Mouse (Mus musculus) embryonic facial prominence, embryonic 14.5 days (tissue): Measurements from ENCODE around the gene Hmx1. TPM values are rescaled to one million over a fixed set of nuclear protein-coding genes. Genes with fewer than 3 reads are reported as not detected.

ENCODE experiments used
- ATAC-seq: fragments of 200-750 bp; cut with Nextera tagmentation; 2 replicates; pipeline ENCODE4 v1.8.0; 2017; ENCODE audit warnings: low read depth, moderate number of reproducible peaks, moderate TSS enrichment
- DNase-seq: peaks from one replicate; pipeline ENCODE4 v3.0.0-alpha.2; 2015; ENCODE audit warnings: low spot score
- H3K27ac ChIP-seq: fragments of 300-500 bp; sonication (generic); replicated peaks from 2 replicates; pipeline ENCODE4 v1.5.1; 2014; ENCODE audit warnings: low read depth, mild to moderate bottlenecking, low read length, moderate library complexity
- H3K27me3 ChIP-seq: fragments of 300-500 bp; sonication (generic); replicated peaks from 2 replicates; pipeline ENCODE4 v1.6.1; 2014; ENCODE audit warnings: low read length; ENCODE audit not compliant: control insufficient read depth, insufficient read depth
- H3K36me3 ChIP-seq: fragments of 300-500 bp; sonication (generic); 2 replicates; pipeline ENCODE4 v1.6.1; 2014; ENCODE audit warnings: low read length, mixed read lengths; ENCODE audit not compliant: control insufficient read depth, insufficient read depth
- H3K4me1 ChIP-seq: fragments of 300-500 bp; sonication (generic); 2 replicates; pipeline ENCODE4 v1.6.1; 2014; ENCODE audit warnings: antibody characterized with exemption, low read length; ENCODE audit not compliant: control insufficient read depth, insufficient read depth
- H3K4me2 ChIP-seq: fragments of 300-500 bp; sonication (generic); 2 replicates; pipeline ENCODE4 v1.6.1; 2014; ENCODE audit warnings: low read depth, mild to moderate bottlenecking, low read length, moderate library complexity, mixed read lengths
- H3K4me3 ChIP-seq: fragments of 300-500 bp; sonication (generic); 2 replicates; pipeline ENCODE4 v1.5.1; 2014; ENCODE audit warnings: low read depth, mild to moderate bottlenecking, low read length
- H3K9ac ChIP-seq: fragments of 300-500 bp; sonication (generic); 2 replicates; pipeline ENCODE4 v1.6.1; 2014; ENCODE audit warnings: low read depth, mild to moderate bottlenecking, low read length, moderate library complexity, mixed read lengths
- H3K9me3 ChIP-seq: fragments of 300-500 bp; sonication (generic); 2 replicates; pipeline ENCODE4 v1.6.1; 2016; ENCODE audit warnings: low read length; ENCODE audit not compliant: control insufficient read depth
- WGBS: fragments of 180-500 bp; shearing (Covaris S2); extraction: QIAGEN DNeasy Blood & Tissue Kit; methylation state at CpG from one replicate; pipeline ENCODE4 v1.1.7; 2014; 5-methylcytosine and 5-hydroxymethylcytosine counted together
- polyA plus RNA-seq: library from polyadenylated mRNA; unstranded; fragments of >200 nt; fragmentation: Nextera tagmentation; extraction: Ambion mirVana; gene quantifications from 2 replicates; pipeline ENCODE4 v1.2.1, GENCODE M21; 2014

Gene Hmx1
- polyA plus RNA-seq: 3.4 and 3.6 TPM in 2 replicates

- H3K4me2 ChIP-seq: peak within 1 kb of the TSS; percentile 74
- WGBS: 0% methylated on average over 26 of the region's 71 CpGs
- peak within 1 kb of the TSS; percentile 56 for H3K4me3 ChIP-seq
- DNase-seq (peak; percentile 87), ATAC-seq (peak; percentile 95)
- H3K9ac ChIP-seq: peak within 1 kb of the TSS; percentile 52
- H3K4me1 ChIP-seq: peaks cover 6% of the 10 kb centered on the region; the same call in 1 of the 2 replicates
- H3K27ac ChIP-seq: no peak within 1 kb of the TSS; the same call in 1 of the 2 replicates
- H3K36me3 ChIP-seq: no peaks in the 10 kb centered on the region
- H3K9me3 ChIP-seq: 0 out of 2 replicates have a peak, but pooled peaks cover 4% of the 10 kb centered on the region
- H3K27me3 ChIP-seq: peaks cover 100% of the 10 kb centered on the region
Observed at GRCm38 (mm10) chr5:35388491-35389111, at the start of gene Hmx1. Hmx1 (plus strand) TSS chr5:35389108.

- no peaks in the 10 kb centered on the region for H3K4me1 ChIP-seq
- ATAC-seq (no peak), DNase-seq (no peak)
- H3K4me3 ChIP-seq: no peak overlapping the region
- no peak overlapping the region for H3K9ac ChIP-seq
- no peak overlapping the region for H3K4me2 ChIP-seq
- no peaks in the 10 kb centered on the region for H3K9me3 ChIP-seq
- H3K27ac ChIP-seq: no peak overlapping the region
- no peaks in the 10 kb centered on the region for H3K36me3 ChIP-seq
- 85% methylated on average over 3 of the region's 3 CpGs for WGBS
- H3K27me3 ChIP-seq: no peaks in the 10 kb centered on the region
Observed at GRCm38 (mm10) chr5:35345084-35345483, 43.8 kb upstream of the Hmx1 start.

- DNase-seq (peak; percentile 88), ATAC-seq (peak; percentile 62; the same call in 1 of the 2 replicates)
- Histone ChIP-seq H3K36me3 (no peaks in the 10 kb centered on the region), H3K4me3 (no peak overlapping the region), H3K9me3 (no peaks in the 10 kb centered on the region), H3K4me2 (no peak overlapping the region), H3K4me1 (no peaks in the 10 kb centered on the region), H3K27ac (no peak overlapping the region), H3K9ac (no peak overlapping the region), H3K27me3 (no peaks in the 10 kb centered on the region)
- 12% methylated on average over 3 of the region's 3 CpGs for WGBS
Observed at GRCm38 (mm10) chr5:35348794-35349193, 40.1 kb upstream of the Hmx1 start.

- no peak overlapping the region for H3K9ac ChIP-seq
- H3K36me3 ChIP-seq: no peaks in the 10 kb centered on the region
- WGBS: 44% methylated on average over 9 of the region's 9 CpGs
- H3K27me3 ChIP-seq: no peaks in the 10 kb centered on the region
- DNase-seq (no peak), ATAC-seq (no peak)
- H3K4me1 ChIP-seq: no peaks in the 10 kb centered on the region
- H3K4me2 ChIP-seq: no peak overlapping the region
- H3K4me3 ChIP-seq: no peak overlapping the region
- no peak overlapping the region for H3K27ac ChIP-seq
- H3K9me3 ChIP-seq: no peaks in the 10 kb centered on the region
Observed at GRCm38 (mm10) chr5:35357544-35358440, 31.1 kb upstream of the Hmx1 start.

- no peaks in the 10 kb centered on the region for H3K9me3 ChIP-seq
Observed at GRCm38 (mm10) chr5:35361570-35362284, 27.2 kb upstream of the Hmx1 start.

GRCm38 (mm10) chr5:35366241-35367032, 22.5 kb upstream of the Hmx1 start:
- Histone ChIP-seq H3K27me3 (peaks cover 12% of the 10 kb centered on the region), H3K4me1 (no peaks in the 10 kb centered on the region), H3K9ac (no peak overlapping the region), H3K4me3 (no peak overlapping the region), H3K4me2 (no peak overlapping the region), H3K27ac (no peak overlapping the region), H3K36me3 (no peaks in the 10 kb centered on the region), H3K9me3 (no peaks in the 10 kb centered on the region)
- ATAC-seq (no peak), DNase-seq (no peak)
- WGBS: 71% methylated on average over 20 of the region's 20 CpGs

More at GRCm38 (mm10) chr5:35361570-35362284, 27.2 kb upstream of the Hmx1 start:
- Histone ChIP-seq H3K4me1 (no peaks in the 10 kb centered on the region), H3K36me3 (no peaks in the 10 kb centered on the region), H3K4me3 (no peak overlapping the region), H3K9ac (no peak overlapping the region), H3K4me2 (no peak overlapping the region), H3K27me3 (peaks cover 12% of the 10 kb centered on the region), H3K27ac (no peak overlapping the region)
- DNase-seq (peak; percentile 94), ATAC-seq (peak; percentile 65)
- 46% methylated on average over 8 of the region's 8 CpGs for WGBS

GRCm38 (mm10) chr5:35368916-35369315, 20.0 kb upstream of the Hmx1 start:
- 77% methylated on average over 5 of the region's 6 CpGs for WGBS
- peaks cover 12% of the 10 kb centered on the region for H3K27me3 ChIP-seq
- H3K4me2 ChIP-seq: no peak overlapping the region
- no peak for ATAC-seq
- H3K36me3 ChIP-seq: no peaks in the 10 kb centered on the region
- no peak overlapping the region for H3K9ac ChIP-seq
- no peaks in the 10 kb centered on the region for H3K4me1 ChIP-seq
- H3K4me3 ChIP-seq: no peak overlapping the region
- DNase-seq: no peak
- H3K27ac ChIP-seq: no peak overlapping the region
- no peaks in the 10 kb centered on the region for H3K9me3 ChIP-seq

- Histone ChIP-seq H3K4me1 (no peaks in the 10 kb centered on the region), H3K9me3 (no peaks in the 10 kb centered on the region), H3K4me3 (no peak overlapping the region), H3K36me3 (no peaks in the 10 kb centered on the region), H3K4me2 (no peak overlapping the region), H3K9ac (no peak overlapping the region), H3K27ac (no peak overlapping the region), H3K27me3 (peaks cover 77% of the 10 kb centered on the region)
- no peak for ATAC-seq
- 37% methylated on average over 2 of the region's 2 CpGs for WGBS
- DNase-seq: no peak
Observed at GRCm38 (mm10) chr5:35379066-35379465, 9.8 kb upstream of the Hmx1 start.
